Mouse (Mus musculus): Measurements from ENCODE around the gene Camta1.
A peak's percentile ranks its signal among the peaks of the same experiment; 100 is the strongest.

Camta1 gene

GRCm38 (mm10) chr4:151152010-151152409 lies 709.7 kb downstream of the Camta1 start:
- ATAC-seq (ENCODE audit: low TSS enrichment): no peak

- peak; percentile 48; the same call in 1 of the 2 replicates for ATAC-seq (ENCODE audit: low TSS enrichment)
These were observed 710.8 kb downstream of the Camta1 start for GRCm38 (mm10) chr4:151150842-151151241.

- no peak for ATAC-seq (ENCODE audit: low TSS enrichment)
These were observed 711.6 kb downstream of the Camta1 start for GRCm38 (mm10) chr4:151150115-151150514.

- no peak for ATAC-seq (ENCODE audit: low TSS enrichment)
These were observed 714.1 kb downstream of the Camta1 start for GRCm38 (mm10) chr4:151147541-151147940.

- no peak for ATAC-seq (ENCODE audit: low TSS enrichment)
These were observed 717.6 kb downstream of the Camta1 start for GRCm38 (mm10) chr4:151144121-151144520.

GRCm38 (mm10) chr4:151141196-151141880 lies 720.3 kb downstream of the Camta1 start:
- peak; percentile 55 for ATAC-seq (ENCODE audit: low TSS enrichment)

GRCm38 (mm10) chr4:151140368-151140982 lies 721.2 kb downstream of the Camta1 start:
- peak; percentile 45 for ATAC-seq (ENCODE audit: low TSS enrichment)

- peak; percentile 43 for ATAC-seq (ENCODE audit: low TSS enrichment)
These were observed 722.4 kb downstream of the Camta1 start for GRCm38 (mm10) chr4:151139053-151139840.

- ATAC-seq (ENCODE audit: low TSS enrichment): no peak
These were observed 723.1 kb downstream of the Camta1 start for GRCm38 (mm10) chr4:151138586-151138985.

GRCm38 (mm10) chr4:151138135-151138534 lies 723.5 kb downstream of the Camta1 start:
- no peak for ATAC-seq (ENCODE audit: low TSS enrichment)

GRCm38 (mm10) chr4:151137701-151138100 lies 724.0 kb downstream of the Camta1 start:
- no peak for ATAC-seq (ENCODE audit: low TSS enrichment)

GRCm38 (mm10) chr4:151135491-151135890 lies 726.2 kb downstream of the Camta1 start:
- ATAC-seq (ENCODE audit: low TSS enrichment): no peak

GRCm38 (mm10) chr4:151133760-151134159 lies 727.9 kb downstream of the Camta1 start:
- no peak for ATAC-seq (ENCODE audit: low TSS enrichment)

GRCm38 (mm10) chr4:151132493-151132892 lies 729.2 kb downstream of the Camta1 start:
- ATAC-seq (ENCODE audit: low TSS enrichment): no peak

GRCm38 (mm10) chr4:151130756-151131490 lies 730.8 kb downstream of the Camta1 start:
- ATAC-seq (ENCODE audit: low TSS enrichment): no peak

GRCm38 (mm10) chr4:151129725-151130557 lies 731.7 kb downstream of the Camta1 start:
- ATAC-seq (ENCODE audit: low TSS enrichment): no peak

GRCm38 (mm10) chr4:151128641-151129541 lies 732.8 kb downstream of the Camta1 start:
- ATAC-seq (ENCODE audit: low TSS enrichment): peak; percentile 64

GRCm38 (mm10) chr4:151127636-151128548 lies 733.8 kb downstream of the Camta1 start:
- ATAC-seq (ENCODE audit: low TSS enrichment): peak; percentile 16; the same call in 1 of the 2 replicates

- ATAC-seq (ENCODE audit: low TSS enrichment): no peak
These were observed 742.8 kb downstream of the Camta1 start for GRCm38 (mm10) chr4:151118883-151119282.

Measured in frontal cortex, adult (tissue).